Mouse (Mus musculus) gastrocnemius, postnatal 25 days (tissue): Measurements from ENCODE around the gene Mrpl55. TPM values are rescaled to one million over a fixed set of nuclear protein-coding genes. Genes with fewer than 3 reads are reported as not detected.

Experiments
- DNase-seq: peaks from one replicate; pipeline ENCODE4 v3.0.0; 2022
- total RNA-seq, 2 experiments: library from RNA; stranded (reverse); gene quantifications; 1 replicate in 1 of 2; 2 replicates in 1 of 2; pipeline ENCODE4 v1.2.3; 2021

Mrpl55 gene
- total RNA-seq, 2 experiments from 2014 or later = 47.8 to 48.4 TPM

GRCm38 (mm10) chr11:59227604-59228121, 25.4 kb downstream of the Mrpl55 start:
- DNase-seq = no peak

- DNase-seq = peak; percentile 96
Observed at GRCm38 (mm10) chr11:59228122-59228953, 26.1 kb downstream of the Mrpl55 start, which contains the start of gene Arf1. Arf1 (minus strand) TSS chr11:59228270.

- DNase-seq = peak; percentile 44
Observed at GRCm38 (mm10) chr11:59230144-59230760, 28.0 kb downstream of the Mrpl55 start.

GRCm38 (mm10) chr11:59232797-59233196, 30.5 kb downstream of the Mrpl55 start:
- DNase-seq = no peak

GRCm38 (mm10) chr11:59238525-59239427, 36.5 kb downstream of the Mrpl55 start:
- peak; percentile 46 for DNase-seq

GRCm38 (mm10) chr11:59239428-59239785, 37.1 kb downstream of the Mrpl55 start:
- DNase-seq = no peak

- DNase-seq = no peak
Observed at GRCm38 (mm10) chr11:59239796-59240195, 37.5 kb downstream of the Mrpl55 start.

GRCm38 (mm10) chr11:59241841-59242240, 39.6 kb downstream of the Mrpl55 start:
- DNase-seq = no peak

GRCm38 (mm10) chr11:59243856-59244255, 41.6 kb downstream of the Mrpl55 start:
- DNase-seq = no peak

- DNase-seq = no peak
Observed at GRCm38 (mm10) chr11:59248101-59248500, 45.8 kb downstream of the Mrpl55 start.

Other genes starting within 250 kb of the Mrpl55 start
- 10 to 100 TPM; 10.1 to 11.1 TPM for gene Hist3h2a, start 247.8 kb upstream of the Mrpl55 start, total RNA-seq
- under 1 TPM; 0.13 to 0.18 TPM for gene Trim17, start 247.8 kb upstream of the Mrpl55 start, total RNA-seq
- gene Trim11, start 224.4 kb upstream of the Mrpl55 start, total RNA-seq = 1 to 10 TPM; 6.7 to 8.1 TPM
- 1,000 to 10,000 TPM; 1,440 to 1,520 TPM for gene Obscn, start 66.1 kb upstream of the Mrpl55 start, total RNA-seq
- gene Iba57, start 38.7 kb upstream of the Mrpl55 start, total RNA-seq = 1 to 10 TPM; 7.3 to 9.3 TPM
- gene Gjc2, start 19.3 kb upstream of the Mrpl55 start, total RNA-seq = under 1 TPM; 0.33 to 0.48 TPM
- 10 to 100 TPM; 18.7 to 24.5 TPM for gene Guk1, start 10.3 kb upstream of the Mrpl55 start, total RNA-seq
- 1 to 10 TPM; 2.8 to 3.3 TPM for gene 2310033P09Rik, start 5.8 kb downstream of the Mrpl55 start, total RNA-seq
- 100 to 1,000 TPM; 193 to 199 TPM for gene Arf1, start 25.8 kb downstream of the Mrpl55 start, total RNA-seq
- not detected for gene Wnt3a, start 88.3 kb downstream of the Mrpl55 start, total RNA-seq
- 1 to 10 TPM; 8.2 to 8.5 TPM for gene Wnt9a, start 104.4 kb downstream of the Mrpl55 start, total RNA-seq
- gene Prss38, start 173.2 kb downstream of the Mrpl55 start, total RNA-seq = not detected
- 1 to 10 TPM; 8.5 to 8.8 TPM for gene Jmjd4, start 247.6 kb downstream of the Mrpl55 start, total RNA-seq
- 10 to 100 TPM; 18.2 to 23.6 TPM for gene Snap47, start 248.7 kb downstream of the Mrpl55 start, total RNA-seq